Mouse (Mus musculus) heart, adult 2 months (tissue): ENCODE measurements around the gene Wfdc2.

Source experiments
- CTCF ChIP-seq: fragments of 200-600 bp; IDR thresholded peaks from 2 replicates; pipeline ENCODE4 v1.8.1; 2022; ENCODE audit warnings: antibody characterized with exemption, mild to moderate bottlenecking, moderate library complexity
- POLR2A ChIP-seq: fragments of 200-500 bp; IDR thresholded peaks from 2 replicates; pipeline ENCODE4 v1.6.1; 2011; ENCODE audit warnings: mild to moderate bottlenecking, low read depth, low read length, control low read depth; ENCODE audit not compliant: insufficient read depth

DNA sequence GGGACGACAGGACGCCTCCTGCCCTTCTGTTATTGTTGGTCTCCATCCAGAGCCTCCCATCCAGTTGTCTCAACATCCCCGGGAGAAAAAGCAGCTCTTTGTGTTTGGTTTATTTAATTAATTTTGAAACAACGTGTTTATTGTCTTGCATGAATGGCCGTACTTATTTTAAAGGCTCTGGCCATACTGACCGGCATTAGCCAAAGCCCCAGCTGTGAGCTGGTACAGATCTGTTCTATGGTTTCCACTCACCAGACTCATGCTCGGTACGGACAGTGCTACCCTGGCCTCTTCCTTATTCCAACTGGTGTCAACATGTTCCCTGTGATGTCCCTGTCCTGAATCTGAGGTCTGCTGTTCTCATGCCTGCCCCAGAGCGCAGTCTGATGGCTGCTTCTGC, 46.3 kb upstream of the Wfdc2 start:
- no peak for TF ChIP-seq POLR2A
- TF ChIP-seq CTCF = no peak
